8 mouse cellular contexts compared by ENCODE assay signal in genomic region chr9:44134851-44135730, GRCm38 (mm10). TPM values are rescaled to one million over a fixed set of nuclear protein-coding genes. Genes with fewer than 3 reads are reported as not detected.
DNase-seq lines count a peak whose midpoint lies in the region; ATAC-seq and TF ChIP-seq lines count a peak whose summit lies in the region.

No protein-coding gene starts in this region.

- H3K27ac ChIP-seq in embryonic fibroblast, embryonic 13.5 days (ENCODE audit: insufficient read depth, low read length), result peak overlapping the region; percentile 60; the same call in 1 of the 2 replicates
- H3K27ac ChIP-seq in midbrain, embryonic 12.5 days (replicated peaks), result no peak overlapping the region

- H3K4me3 ChIP-seq in embryonic fibroblast, embryonic 13.5 days (ENCODE audit: insufficient read depth, low read length), result peak overlapping the region; percentile 85
- peak overlapping the region; percentile 48 for H3K4me3 ChIP-seq in midbrain, embryonic 12.5 days

- no peak for TF ChIP-seq CTCF in embryonic fibroblast, embryonic 13.5 days (IDR thresholded peaks at IDR 0.05; ENCODE audit: borderline replicate concordance, insufficient read depth, low read length)

- ATAC-seq in midbrain, embryonic 12.5 days (ENCODE audit: low FRiP score, low read depth), result no peak

- 0 out of 2 replicates have a peak, but pooled peaks cover 5% of the 10 kb centered on the region for H3K36me3 ChIP-seq in midbrain, embryonic 12.5 days

- H3K27me3 ChIP-seq in midbrain, embryonic 12.5 days, result peaks cover 66% of the 10 kb centered on the region

- WGBS in midbrain, embryonic 12.5 days, result 3% methylated on average over 45 of the region's 49 CpGs

- peak overlapping the region; percentile 57 for H3K9ac ChIP-seq in midbrain, embryonic 12.5 days (replicated peaks)

- 0 out of 2 replicates have a peak, but pooled peaks have one; percentile 5 for TF ChIP-seq POLR2A in embryonic fibroblast, embryonic 13.5 days (IDR thresholded peaks at IDR 0.05; ENCODE audit: low read depth, low read length)

- DNase-seq in CD4-positive helper T cell, adult 2 months (ENCODE audit: low read depth, low spot score), result peak; percentile 44
- peak; percentile 66 for DNase-seq in ZHBTc4 (ENCODE audit: low read depth, low spot score)
- DNase-seq in heart, postnatal 25 days (ENCODE audit: low spot score), result peak; percentile 40
- DNase-seq in kidney, postnatal 4 days, result peak; percentile 76 to 80
- DNase-seq in thymus, postnatal 36 days, result peak; percentile 56 to 71
- no peak for DNase-seq in natural killer cell, adult 2 months (ENCODE audit: low spot score in 2 of 2)

- H3K4me1 ChIP-seq in embryonic fibroblast, embryonic 13.5 days (ENCODE audit: control insufficient read depth, insufficient read depth, low read length), result 0 out of 2 replicates have a peak, but pooled peaks cover 3% of the 10 kb centered on the region
- peaks cover 51% of the 10 kb centered on the region for H3K4me1 ChIP-seq in midbrain, embryonic 12.5 days

- intact Hi-C loops in heart, postnatal 25 days (cut with DNase I), result no loop called here

- peak overlapping the region; percentile 67 for H3K4me2 ChIP-seq in midbrain, embryonic 12.5 days (replicated peaks)

- no peaks in the 10 kb centered on the region for H3K9me3 ChIP-seq in midbrain, embryonic 12.5 days

RNA-seq across cellular contexts. Expression of gene Mcam, which starts 0.8 kb away (rescaled TPM):
- 66.4 and 124 TPM in 2 replicates for polyA plus RNA-seq in embryonic fibroblast, embryonic 13.5 days (2011; ENCODE audit: insufficient read length, low read depth, missing spikeins)
- 10 to 100 TPM; 38.9 to 40.4 TPM for total RNA-seq in heart, postnatal 25 days (2021)
- 12.1 and 14.3 TPM in 2 replicates for polyA plus RNA-seq in midbrain, embryonic 12.5 days (2016; fragmentation: Nextera tagmentation; extraction: Ambion mirVana)

RNA-seq across cellular contexts. Expression of gene Rnf26, which starts 21.8 kb away (rescaled TPM):
- polyA plus RNA-seq in embryonic fibroblast, embryonic 13.5 days (2011; ENCODE audit: insufficient read length, low read depth, missing spikeins), result 40.2 and 46.0 TPM in 2 replicates
- total RNA-seq in heart, postnatal 25 days (2021), result 1 to 10 TPM; 7.7 to 8.1 TPM
- 60.6 and 64.2 TPM in 2 replicates for polyA plus RNA-seq in midbrain, embryonic 12.5 days (2016; fragmentation: Nextera tagmentation; extraction: Ambion mirVana)

RNA-seq across cellular contexts. Expression of gene Gm49380, which starts 21.8 kb away (rescaled TPM):
- polyA plus RNA-seq in embryonic fibroblast, embryonic 13.5 days (2011; ENCODE audit: insufficient read length, low read depth, missing spikeins), result 0.21 and 0.25 TPM in 2 replicates
- total RNA-seq in heart, postnatal 25 days (2021), result under 1 TPM in 1 of 2 experiments, not detected in 1; 0.11 TPM
- polyA plus RNA-seq in midbrain, embryonic 12.5 days (2016; fragmentation: Nextera tagmentation; extraction: Ambion mirVana), result 0.24 and 0.43 TPM in 2 replicates

RNA-seq across cellular contexts. Expression of gene C1qtnf5, which starts 28.0 kb away (rescaled TPM):
- polyA plus RNA-seq in embryonic fibroblast, embryonic 13.5 days (2011; ENCODE audit: insufficient read length, low read depth, missing spikeins), result 25.4 and 36.4 TPM in 2 replicates
- 10 to 100 TPM in 1 of 2 experiments, 1 to 10 TPM in 1; 9.7 to 10.9 TPM for total RNA-seq in heart, postnatal 25 days (2021)
- polyA plus RNA-seq in midbrain, embryonic 12.5 days (2016; fragmentation: Nextera tagmentation; extraction: Ambion mirVana), result 1.3 TPM in 2 replicates

RNA-seq across cellular contexts. Expression of gene Mfrp, which starts 33.6 kb away (rescaled TPM):
- polyA plus RNA-seq in embryonic fibroblast, embryonic 13.5 days (2011; ENCODE audit: insufficient read length, low read depth, missing spikeins), result 0.12 TPM in 1 of 2 replicates, not detected in the other
- total RNA-seq in heart, postnatal 25 days (2021), result not detected
- 0.10 TPM in 1 of 2 replicates, not detected in the other for polyA plus RNA-seq in midbrain, embryonic 12.5 days (2016; fragmentation: Nextera tagmentation; extraction: Ambion mirVana)

Comparison
In these comparisons a context has a peak if more than half of its experiments do, and no peak if none do; other contexts are left out.
1. DNase-seq: peak in CD4-positive helper T cell, adult 2 months (single experiment), ZHBTc4 (single experiment), heart, postnatal 25 days (single experiment), kidney, postnatal 4 days (2 of 2) and thymus, postnatal 36 days (2 of 2); none in natural killer cell, adult 2 months (0 of 2).